Mouse (Mus musculus) brain, embryonic 14.5 days (tissue): Measurements from ENCODE around the gene Zfp429. TPM values are rescaled to one million over a fixed set of nuclear protein-coding genes. Genes with fewer than 3 reads are reported as not detected.
"Not testable (repeated sequence)": the region's sequence is repeated elsewhere in the genome, so short reads cannot be mapped to it uniquely, and the experiment has no call there.

ENCODE experiments used
- DNase-seq: peaks from one replicate; pipeline ENCODE4 v3.0.0-alpha.2; 2011; ENCODE audit warnings: low read depth
- CTCF ChIP-seq: fragments of 200-500 bp; IDR thresholded peaks from 2 replicates; pipeline ENCODE4 v1.5.1; 2012; ENCODE audit warnings: inconsistent platforms, mild to moderate bottlenecking, moderate library complexity, borderline replicate concordance; ENCODE audit not compliant: insufficient read depth, insufficient read length; ENCODE audit errors: extremely low read depth
- POLR2A ChIP-seq: fragments of 200-500 bp; IDR thresholded peaks from 2 replicates; pipeline ENCODE4 v1.6.1; 2012; ENCODE audit warnings: mild to moderate bottlenecking, inconsistent platforms, borderline replicate concordance; ENCODE audit not compliant: poor library complexity, insufficient read depth, insufficient read length, severe bottlenecking; ENCODE audit errors: extremely low read depth
- polyA plus RNA-seq: library from polyadenylated mRNA; depleted of rRNA; stranded (reverse); fragments of >200 nt; gene quantifications from 2 replicates; pipeline ENCODE4 v1.2.3, GENCODE M21; 2012; rRNA removed

The Zfp429 gene
- polyA plus RNA-seq: 3.4 and 4.0 TPM in 2 replicates

DNA sequence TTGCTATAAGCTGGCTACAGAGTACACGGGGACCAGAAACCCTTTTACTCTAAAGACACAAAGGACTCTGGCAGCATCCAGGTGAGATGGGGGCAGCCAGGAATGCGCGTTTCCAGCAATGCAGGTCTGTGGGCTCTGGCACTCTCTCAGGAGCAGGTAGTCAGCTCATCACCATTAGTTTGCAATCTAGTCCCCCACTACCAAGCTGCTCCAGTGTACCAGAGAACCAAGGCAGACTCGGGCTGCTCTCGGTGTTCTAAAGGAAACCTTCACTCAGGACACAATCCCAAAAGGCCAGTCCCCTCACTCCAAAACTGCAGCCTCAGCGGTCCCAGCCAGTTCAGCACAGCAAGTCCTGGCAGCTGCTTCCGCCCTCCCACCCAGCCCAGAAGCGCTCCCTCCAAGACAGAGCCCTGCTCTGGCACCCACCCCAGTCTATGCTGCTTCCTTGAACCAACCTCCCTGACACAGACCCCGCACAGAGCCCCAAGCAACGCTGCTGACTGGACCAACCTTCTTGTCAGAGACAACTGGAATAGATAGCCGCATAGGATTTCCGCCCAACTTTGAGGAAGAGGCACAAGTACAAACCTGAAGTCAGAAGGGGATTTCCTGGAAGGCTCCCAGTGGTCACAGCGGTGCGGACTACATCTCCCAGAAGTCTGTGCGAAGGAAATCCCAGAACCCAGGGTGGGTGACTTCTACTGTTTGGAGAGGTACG lies at the start of gene Zfp429:
TSS of gene Zfp429 (minus strand) at position 637 of the 721 bp plus-strand sequence.
- peak; percentile 81 for DNase-seq

DNA sequence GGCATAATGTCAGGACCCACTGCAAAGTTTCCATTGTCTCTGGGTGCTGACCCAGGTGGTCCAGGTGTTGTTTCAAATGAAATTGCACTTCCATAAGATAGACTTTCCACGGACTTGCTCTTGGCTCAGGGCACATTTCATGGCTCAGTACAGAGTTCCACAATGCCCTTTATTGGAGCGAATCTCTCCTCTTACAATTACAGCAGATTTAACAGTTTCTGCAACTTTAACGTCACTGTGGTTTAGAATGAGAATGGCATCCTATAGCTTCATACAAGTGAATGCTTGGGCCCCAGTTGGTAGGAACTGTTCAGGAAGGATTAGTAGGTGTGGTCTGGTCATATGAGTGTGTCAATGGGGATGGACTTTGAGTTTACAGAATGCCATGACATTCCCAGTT lies 37.5 kb upstream of the Zfp429 start:
- not testable (repeated sequence) for DNase-seq

DNA sequence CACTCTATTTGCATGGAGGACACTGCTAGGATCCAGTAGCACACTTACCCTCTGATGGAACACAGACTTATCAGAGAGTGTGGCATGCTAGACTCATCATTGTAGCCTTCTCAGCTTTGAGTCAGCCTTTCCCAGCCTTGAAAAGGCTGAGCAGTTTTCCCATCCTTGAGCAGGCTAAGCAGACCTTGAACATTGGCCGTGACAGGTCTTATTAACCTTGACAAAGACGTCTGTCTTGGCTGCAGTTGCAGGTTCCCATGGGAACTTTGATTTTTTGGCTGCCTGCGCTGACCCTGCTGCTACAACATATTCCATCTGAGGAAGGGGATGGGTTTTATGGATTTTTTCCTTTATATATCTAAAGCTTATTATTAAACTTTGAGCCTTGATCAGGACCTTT lies 28.5 kb upstream of the Zfp429 start:
- DNase-seq: no peak
- TF ChIP-seq POLR2A (no peak), CTCF (no peak)

DNA sequence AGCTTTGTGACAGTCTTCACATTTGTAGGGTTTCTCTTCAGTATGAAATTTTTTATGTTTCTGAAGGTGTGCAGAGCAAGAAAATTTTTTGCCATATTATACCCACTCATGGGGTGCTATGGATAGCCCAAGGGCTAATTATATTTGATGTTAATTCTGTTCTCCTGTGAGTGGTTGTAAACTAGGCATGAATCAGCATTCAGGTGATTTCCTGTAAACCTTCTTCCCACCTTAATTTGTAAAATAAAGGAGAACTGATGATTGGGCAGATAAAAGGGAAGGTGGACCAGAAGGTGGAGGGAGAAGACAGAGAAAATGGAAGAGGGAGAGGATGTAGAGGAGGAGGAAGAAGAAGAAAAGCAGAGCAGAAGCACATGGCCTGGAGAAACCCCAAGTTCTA lies 26.1 kb upstream of the Zfp429 start:
- DNase-seq: not testable (repeated sequence)

DNA sequence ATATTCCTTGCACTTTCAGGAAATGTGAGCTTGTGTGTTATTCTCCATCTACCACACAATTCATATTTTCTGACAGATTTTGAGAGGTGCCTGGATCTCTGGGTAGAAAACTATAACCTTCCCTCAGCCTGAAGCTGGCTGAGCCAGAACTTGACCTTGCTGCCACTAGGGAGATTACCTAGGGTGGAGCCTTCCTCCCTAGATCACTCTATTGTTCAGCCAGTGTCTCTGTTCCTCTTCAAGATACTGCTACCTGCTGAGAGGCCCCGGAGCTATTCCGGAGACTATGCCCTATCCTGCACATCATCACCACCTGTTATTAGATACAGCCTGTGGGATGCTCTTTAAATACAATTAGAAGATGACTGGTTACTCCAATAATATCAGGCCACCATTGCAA lies 22.9 kb upstream of the Zfp429 start:
- not testable (repeated sequence) for DNase-seq

DNA sequence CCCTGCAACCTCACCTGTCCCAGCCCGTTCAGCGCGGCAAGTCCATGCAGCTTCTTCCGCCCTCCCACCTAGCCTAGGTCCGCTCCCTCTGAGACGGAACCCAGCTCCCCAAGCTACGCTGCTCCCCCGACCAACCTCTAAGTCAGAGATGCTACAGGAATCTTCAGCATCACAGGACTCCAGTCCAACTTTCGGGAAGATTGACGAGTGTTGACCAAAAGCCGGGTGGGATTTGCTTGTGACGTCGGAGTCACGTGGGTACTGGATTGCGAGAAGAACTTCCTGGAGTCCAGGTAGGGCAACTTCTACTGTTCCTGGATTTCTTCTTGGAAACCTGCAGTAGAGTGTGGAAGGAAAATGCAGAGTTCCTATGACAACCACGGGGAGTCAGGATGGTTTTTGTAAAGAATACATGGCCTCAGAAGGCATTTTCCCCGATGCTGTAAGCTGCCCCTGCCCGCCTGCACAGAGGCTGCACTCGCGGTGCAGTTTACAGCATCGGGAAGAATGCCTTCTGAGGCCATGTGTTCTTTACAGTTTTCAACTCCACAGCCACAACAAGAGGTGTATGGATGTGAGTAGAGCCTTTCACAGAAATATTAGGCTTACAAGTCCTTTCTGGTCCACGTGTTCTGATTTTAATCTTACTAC lies 21.7 kb upstream of the Zfp429 start, which contains the start of gene Zfp459:
TSS of gene Zfp459 (minus strand) at position 212 of the 651 bp plus-strand sequence.
- DNase-seq: peak; percentile 78
- no peak for TF ChIP-seq CTCF
- no peak for TF ChIP-seq POLR2A

DNA sequence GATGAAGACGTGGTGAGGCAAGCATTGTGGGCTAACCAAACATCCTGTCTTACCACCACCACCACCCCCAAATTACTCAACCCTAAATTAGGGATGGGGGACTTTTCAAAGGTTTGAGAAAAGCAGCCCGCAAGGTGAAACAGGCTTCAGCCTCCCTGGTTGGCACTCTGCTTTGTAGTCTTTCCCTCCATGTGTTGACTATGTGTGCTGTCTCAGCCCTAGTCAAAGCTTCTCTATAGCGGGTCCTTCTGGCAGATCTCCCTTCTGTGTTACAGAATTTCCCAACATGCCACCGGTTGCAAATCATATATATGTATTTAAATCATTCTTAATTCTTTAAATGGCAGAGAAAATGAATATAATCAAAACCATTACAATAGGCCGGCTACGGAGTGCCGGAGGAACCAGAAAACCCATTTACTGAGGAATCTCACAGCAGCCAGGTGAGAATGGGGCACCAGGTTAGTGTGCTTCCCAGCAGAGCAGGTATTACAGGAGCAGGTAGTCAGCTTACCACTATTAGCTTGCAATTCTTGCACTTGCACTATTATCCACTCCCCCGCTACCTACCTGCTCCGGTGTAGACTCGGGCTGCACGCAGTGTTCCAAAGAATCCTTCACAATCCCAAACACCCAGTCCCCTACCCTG lies 21.1 kb upstream of the Zfp429 start:
- no peak for DNase-seq
- TF ChIP-seq CTCF (no peak), POLR2A (no peak)

DNA sequence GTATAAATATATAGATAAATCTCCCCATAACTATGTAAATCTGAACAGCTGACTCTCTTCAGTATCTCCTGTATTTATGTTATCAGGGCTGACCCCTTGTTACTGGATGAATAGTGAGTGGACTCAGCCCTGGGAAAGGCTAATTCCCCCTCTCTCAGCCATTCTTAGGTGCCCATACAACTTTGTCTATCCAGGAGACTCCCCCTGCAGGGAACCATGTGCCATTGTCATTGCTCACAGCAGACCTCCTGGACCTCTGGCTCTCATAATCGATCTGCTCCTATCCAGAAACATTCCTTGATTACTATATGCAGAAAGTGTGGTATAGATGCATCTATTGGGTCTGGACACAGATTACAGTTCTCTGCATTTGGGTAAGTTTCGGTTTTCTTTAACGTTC lies 17.2 kb upstream of the Zfp429 start:
- no peak for DNase-seq
- TF ChIP-seq POLR2A (no peak), CTCF (no peak)

DNA sequence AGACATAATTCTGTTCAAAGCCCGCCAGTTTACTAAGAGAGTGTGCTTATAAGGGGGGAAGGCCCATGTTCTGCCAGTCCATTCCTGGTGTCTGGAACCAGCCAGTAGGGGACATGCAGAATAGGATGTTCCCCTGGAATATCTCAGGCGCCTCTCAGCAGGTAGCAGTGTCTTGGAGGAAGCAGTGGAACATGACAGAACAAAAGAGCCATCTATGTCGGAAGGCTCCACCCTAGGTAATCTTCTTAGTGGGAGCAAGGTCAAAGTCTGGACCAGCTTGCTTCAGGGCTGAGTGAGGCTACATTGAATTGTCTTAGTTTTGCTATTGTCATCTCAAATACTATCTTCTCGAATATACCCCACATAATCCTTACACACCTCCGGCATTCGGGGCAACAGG lies 16.1 kb upstream of the Zfp429 start:
- TF ChIP-seq CTCF (no peak), POLR2A (no peak)
- no peak for DNase-seq

DNA sequence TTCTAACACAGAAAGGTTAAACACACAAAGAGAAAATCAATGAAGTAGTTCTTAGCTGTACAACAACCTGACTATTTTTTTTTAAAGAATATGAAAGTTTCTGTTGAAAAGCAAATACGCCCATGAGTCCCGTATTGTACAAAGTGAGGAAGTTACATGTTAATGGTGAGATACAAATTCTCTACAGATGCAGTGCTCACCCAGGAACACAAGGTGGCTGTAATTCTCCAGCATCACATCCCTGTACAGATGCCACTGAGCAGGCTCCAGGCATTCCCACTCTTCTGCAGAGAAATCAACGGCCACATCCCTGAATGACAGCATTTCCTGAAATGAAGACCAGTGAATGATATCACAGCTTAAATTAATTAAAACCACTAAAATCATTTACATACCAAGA lies 14.0 kb upstream of the Zfp429 start:
- DNase-seq: not testable (repeated sequence)

DNA sequence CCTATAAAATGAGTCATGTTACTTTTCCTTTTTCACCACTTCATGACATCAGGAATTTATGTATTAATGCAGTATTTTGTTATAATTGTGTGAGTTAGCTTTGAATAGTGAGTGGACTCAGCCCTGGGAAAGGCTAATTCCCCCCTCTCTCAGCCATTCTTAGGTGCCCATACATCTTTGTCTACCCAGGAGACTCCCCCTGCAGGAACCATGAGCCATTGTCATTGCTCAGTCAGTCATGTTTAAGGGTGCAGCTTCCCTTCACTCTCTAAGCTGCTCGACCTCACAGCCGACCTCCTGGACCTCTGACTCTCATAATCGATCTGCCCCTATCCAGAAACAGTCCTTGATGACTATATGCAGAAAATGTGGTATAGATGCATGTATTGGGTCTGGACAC lies 23.4 kb downstream of the Zfp429 start:
- DNase-seq: not testable (repeated sequence)

DNA sequence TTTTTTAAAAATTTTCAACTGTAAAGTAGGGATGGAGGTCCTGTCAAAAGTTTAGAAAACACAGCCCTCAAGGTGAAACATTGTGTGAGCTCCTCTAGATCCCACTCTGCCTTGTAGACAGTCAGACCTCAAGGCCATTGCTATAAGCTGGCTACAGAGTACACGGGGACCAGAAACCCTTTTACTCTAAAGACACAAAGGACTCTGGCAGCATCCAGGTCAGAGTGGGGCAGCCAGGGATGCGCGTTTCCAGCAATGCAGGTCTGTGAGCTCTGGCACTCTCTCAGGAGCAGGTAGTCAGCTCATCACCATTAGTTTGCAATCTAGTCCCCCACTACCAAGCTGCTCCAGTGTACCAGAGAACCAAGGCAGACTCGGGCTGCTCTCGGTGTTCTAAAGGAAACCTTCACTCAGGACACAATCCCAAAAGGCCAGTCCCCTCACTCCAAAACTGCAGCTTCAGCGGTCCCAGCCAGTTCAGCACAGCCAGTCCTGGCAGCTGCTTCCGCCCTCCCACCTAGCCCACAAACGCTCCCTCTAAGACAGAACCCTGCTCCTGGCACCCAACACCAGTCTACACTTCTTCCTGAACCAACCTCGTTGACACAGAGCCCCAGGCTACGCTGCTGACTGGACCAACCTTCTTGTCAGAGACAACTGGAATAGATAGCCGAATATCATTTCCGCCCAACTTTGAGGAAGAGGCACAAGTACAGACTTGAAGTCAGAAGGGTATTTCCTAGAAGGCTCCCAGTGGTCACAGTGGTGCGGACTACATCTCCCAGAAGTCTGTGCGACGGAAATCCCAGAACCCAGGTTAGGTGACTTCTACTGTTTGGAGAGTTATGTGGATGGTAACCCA lies 24.3 kb downstream of the Zfp429 start, which contains the start of the genes Gm28041 and Zfp456:
TSS of gene Gm28041 (minus strand) at position 684 of the 862 bp plus-strand sequence.
TSS of gene Zfp456 (minus strand) at position 761 of the 862 bp plus-strand sequence.
- DNase-seq: peak; percentile 68
